Mouse (Mus musculus): ENCODE measurements around the gene Fam227a. TPM values are rescaled to one million over a fixed set of nuclear protein-coding genes. Genes with fewer than 3 reads are reported as not detected.
A peak's percentile ranks its signal among the peaks of the same experiment; 100 is the strongest.

Fam227a gene
- polyA plus RNA-seq (2015; fragmentation: Nextera tagmentation; extraction: Ambion mirVana), result 3.0 and 3.5 TPM in 2 replicates

DNA sequence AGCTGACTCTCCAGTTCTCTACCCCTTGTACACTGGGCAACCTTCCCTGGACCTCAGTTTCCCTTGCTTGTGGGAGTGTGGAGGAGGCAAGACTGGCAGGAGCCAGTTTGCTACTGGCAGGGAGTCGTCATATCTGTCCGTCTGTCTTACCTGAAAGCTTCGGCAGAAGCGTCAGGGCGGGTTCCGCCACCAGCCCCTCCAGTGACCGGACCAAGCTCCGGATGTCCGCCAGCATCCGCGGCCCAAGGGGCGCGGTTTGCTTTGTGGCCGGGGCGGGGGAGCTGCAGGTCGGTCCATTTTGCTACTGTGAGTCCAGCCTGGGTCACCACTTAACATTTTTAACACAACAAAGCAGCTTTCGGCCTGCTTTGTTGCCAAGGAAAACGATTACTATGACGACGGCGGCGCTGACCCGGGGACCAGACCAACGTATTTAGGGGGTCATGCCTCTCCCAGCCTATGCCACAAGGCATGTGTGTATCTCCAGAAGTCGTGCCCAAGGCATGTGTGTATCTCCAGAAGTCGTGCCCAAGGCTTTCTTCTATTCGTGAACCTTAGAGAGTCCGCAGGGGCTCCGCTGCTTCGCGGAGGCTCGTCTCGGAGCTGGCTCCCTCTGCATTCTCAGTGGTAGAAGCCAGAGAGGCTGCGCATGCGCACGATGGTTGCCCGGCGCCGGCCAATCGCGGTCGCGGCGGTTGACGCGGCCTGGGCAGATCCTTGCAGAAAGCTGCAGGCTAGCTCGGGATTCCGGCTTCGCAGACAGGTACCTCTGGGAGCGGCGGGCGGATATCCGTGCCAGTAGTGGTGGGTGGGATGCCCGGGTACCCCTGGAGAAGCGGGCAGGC is at the start of gene Fam227a, which contains the start of gene Cby1:
Gene Fam227a, minus strand, starts transcription at position 426 of the 845 bp plus-strand sequence.
Gene Cby1, plus strand, starts transcription at position 669 of the 845 bp plus-strand sequence.
- WGBS, result under 1% methylated on average over 55 of the region's 55 CpGs
- Histone ChIP-seq H3K9ac (ENCODE audit: low read depth, low read length) (peak within 1 kb of the TSS; percentile 86), H3K4me3 (ENCODE audit: low read length) (peak within 1 kb of the TSS; percentile 92), H3K27ac (ENCODE audit: low read depth, low read length) (peak within 1 kb of the TSS; percentile 98), H3K4me2 (ENCODE audit: low read length) (peak within 1 kb of the TSS; percentile 94), H3K36me3 (ENCODE audit: control insufficient read depth, insufficient read depth, low read length) (peaks cover 5% of the 10 kb centered on the region), H3K27me3 (replicated peaks; ENCODE audit: control insufficient read depth, insufficient read depth, low read length) (no peaks in the 10 kb centered on the region), H3K4me1 (ENCODE audit: control insufficient read depth, insufficient read depth, low read depth, low read length) (peaks cover 5% of the 10 kb centered on the region), H3K9me3 (ENCODE audit: control insufficient read depth, low read length) (no peaks in the 10 kb centered on the region)
- ATAC-seq, result peak; percentile 92

DNA sequence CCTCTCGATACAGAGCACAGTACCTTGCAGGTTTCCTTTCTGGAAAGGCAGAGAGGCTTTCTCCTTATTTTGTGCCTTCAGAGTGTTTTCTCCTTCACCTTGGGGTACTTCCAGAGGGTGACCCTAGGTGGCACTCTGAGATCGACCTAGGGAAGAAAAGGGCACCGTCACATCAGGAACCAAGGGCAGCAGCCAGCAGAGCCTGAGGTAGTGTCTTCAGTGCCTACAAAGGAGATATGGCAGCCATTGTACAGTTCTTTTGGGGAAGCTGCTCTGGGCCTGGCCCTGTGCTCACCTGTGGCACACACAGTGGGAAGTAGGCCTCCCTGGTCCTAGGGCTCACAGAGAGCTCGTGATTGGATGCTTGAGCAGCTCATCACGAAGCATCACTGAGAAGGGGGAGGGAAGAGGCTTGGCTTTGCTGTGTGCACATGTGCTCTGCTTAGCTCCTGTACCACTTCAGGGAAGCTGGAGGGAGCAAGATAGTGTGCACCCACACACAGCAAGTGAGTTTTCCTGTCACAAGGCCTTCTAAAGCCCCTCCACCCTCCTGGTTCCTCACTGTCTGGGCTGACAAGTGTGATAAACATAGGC is 49.6 kb upstream of the Fam227a start:
- peaks cover 29% of the 10 kb centered on the region for H3K36me3 ChIP-seq (ENCODE audit: control insufficient read depth, insufficient read depth, low read length)
- no peak overlapping the region for H3K4me2 ChIP-seq (ENCODE audit: low read length)
- H3K9me3 ChIP-seq (ENCODE audit: control insufficient read depth, low read length), result no peaks in the 10 kb centered on the region
- no peaks in the 10 kb centered on the region for H3K27me3 ChIP-seq (replicated peaks; ENCODE audit: control insufficient read depth, insufficient read depth, low read length)
- no peak overlapping the region for H3K9ac ChIP-seq (ENCODE audit: low read depth, low read length)
- no peak for ATAC-seq
- H3K4me3 ChIP-seq (ENCODE audit: low read length), result no peak overlapping the region
- H3K4me1 ChIP-seq (ENCODE audit: control insufficient read depth, insufficient read depth, low read depth, low read length), result no peaks in the 10 kb centered on the region
- WGBS, result 94% methylated on average over 5 of the region's 5 CpGs
- no peak overlapping the region for H3K27ac ChIP-seq (ENCODE audit: low read depth, low read length)

DNA sequence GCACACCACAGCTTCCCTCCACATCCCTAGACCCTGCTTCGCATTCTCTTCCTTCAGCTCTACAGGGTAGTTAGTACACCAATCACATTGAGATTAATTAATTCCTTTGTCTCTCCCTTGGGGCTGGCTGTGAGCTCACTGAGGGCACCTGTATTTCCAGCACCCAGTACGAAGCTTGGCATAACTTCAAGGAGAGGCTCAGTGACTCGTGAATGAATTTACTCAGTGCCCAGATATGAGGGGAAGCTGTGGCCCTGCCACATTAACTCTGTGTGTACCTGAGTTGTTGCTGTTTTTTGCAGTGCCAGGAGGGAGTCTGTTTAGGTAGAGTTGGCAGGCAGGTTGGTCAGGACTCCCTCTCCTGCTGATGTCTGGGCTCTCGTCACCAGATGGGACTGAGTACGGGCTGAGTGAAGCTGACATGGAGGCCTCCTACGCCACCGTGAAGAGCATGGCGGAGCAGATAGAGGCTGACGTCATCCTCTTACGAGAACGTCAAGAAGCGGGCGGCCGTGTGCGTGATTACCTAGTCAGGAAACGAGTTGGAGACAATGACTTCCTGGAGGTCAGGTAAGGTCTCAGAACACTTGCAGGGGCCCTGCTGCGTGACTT is 48.0 kb upstream of the Fam227a start:
- H3K4me1 ChIP-seq (ENCODE audit: control insufficient read depth, insufficient read depth, low read depth, low read length), result no peaks in the 10 kb centered on the region
- ATAC-seq, result no peak
- 81% methylated on average over 17 of the region's 17 CpGs for WGBS
- H3K27me3 ChIP-seq (replicated peaks; ENCODE audit: control insufficient read depth, insufficient read depth, low read length), result no peaks in the 10 kb centered on the region
- no peaks in the 10 kb centered on the region for H3K9me3 ChIP-seq (ENCODE audit: control insufficient read depth, low read length)
- no peak overlapping the region for H3K4me3 ChIP-seq (ENCODE audit: low read length)
- no peak overlapping the region for H3K4me2 ChIP-seq (ENCODE audit: low read length)
- H3K27ac ChIP-seq (ENCODE audit: low read depth, low read length), result no peak overlapping the region
- no peak overlapping the region for H3K9ac ChIP-seq (ENCODE audit: low read depth, low read length)
- peaks cover 19% of the 10 kb centered on the region; the same call in 1 of the 2 replicates for H3K36me3 ChIP-seq (ENCODE audit: control insufficient read depth, insufficient read depth, low read length)

DNA sequence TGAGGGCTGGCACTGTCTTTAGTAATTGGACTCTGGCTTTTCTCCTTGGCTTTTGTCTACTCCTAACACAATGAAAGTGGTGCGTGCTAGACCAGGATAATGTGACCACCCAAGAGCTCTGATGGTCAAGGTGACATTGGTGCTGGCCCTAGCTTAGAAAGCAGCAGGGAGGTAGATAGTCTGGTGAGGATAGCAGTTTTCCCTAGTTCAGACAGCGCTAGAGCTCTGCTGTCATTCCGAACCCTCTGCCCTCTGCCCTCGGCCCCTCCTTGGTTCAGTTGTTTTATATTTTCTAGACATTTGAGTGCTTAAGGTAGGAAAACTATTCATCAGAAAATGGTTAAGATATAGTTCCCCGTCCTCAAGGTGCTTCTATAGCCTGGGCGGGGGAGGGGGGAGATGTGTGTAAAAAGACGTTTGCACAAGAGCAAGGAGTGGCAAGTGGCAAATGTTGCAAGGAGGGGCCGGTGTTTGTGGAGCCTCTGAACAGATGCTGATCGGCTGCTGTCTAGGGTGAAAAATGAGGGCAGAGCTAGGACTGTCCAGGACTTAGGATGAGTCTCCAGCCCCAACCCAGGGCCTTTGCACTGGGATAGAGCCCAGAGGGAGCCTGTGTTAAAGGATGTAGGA is 38.9 kb upstream of the Fam227a start:
- peak; percentile 20; the same call in 1 of the 2 replicates for ATAC-seq

DNA sequence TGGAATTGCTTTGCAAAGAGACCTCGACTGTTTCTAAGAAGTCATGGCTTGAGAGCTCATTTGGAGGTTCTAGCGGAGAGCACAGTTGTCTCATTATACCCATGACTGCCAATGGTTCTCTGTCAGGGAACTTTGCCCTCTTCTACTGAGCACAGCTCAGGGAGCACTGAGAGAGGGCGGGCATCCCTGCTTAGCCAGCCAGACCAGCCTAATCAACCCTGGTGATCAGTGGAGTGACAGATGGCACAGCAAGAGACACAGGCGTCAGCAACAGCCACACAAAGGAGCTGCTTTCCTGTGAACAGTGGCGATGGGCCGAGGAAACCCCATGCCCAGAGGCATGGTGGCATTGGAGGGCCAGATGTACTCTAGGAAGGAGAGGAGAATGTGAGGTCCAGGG is 38.3 kb upstream of the Fam227a start:
- H3K27ac ChIP-seq (ENCODE audit: low read depth, low read length), result peak overlapping the region; percentile 61
- no peak overlapping the region for H3K9ac ChIP-seq (ENCODE audit: low read depth, low read length)
- no peaks in the 10 kb centered on the region for H3K27me3 ChIP-seq (replicated peaks; ENCODE audit: control insufficient read depth, insufficient read depth, low read length)
- no peak overlapping the region for H3K4me3 ChIP-seq (ENCODE audit: low read length)
- H3K36me3 ChIP-seq (ENCODE audit: control insufficient read depth, insufficient read depth, low read length), result no peaks in the 10 kb centered on the region
- peaks cover 14% of the 10 kb centered on the region for H3K4me1 ChIP-seq (ENCODE audit: control insufficient read depth, insufficient read depth, low read depth, low read length)
- ATAC-seq, result peak; percentile 63
- no peak overlapping the region for H3K4me2 ChIP-seq (ENCODE audit: low read length)
- no peaks in the 10 kb centered on the region for H3K9me3 ChIP-seq (ENCODE audit: control insufficient read depth, low read length)
- WGBS, result 42% methylated on average over 6 of the region's 6 CpGs

More for the DNA sequence above, 38.9 kb upstream of the Fam227a start:
- Histone ChIP-seq H3K9me3 (ENCODE audit: control insufficient read depth, low read length) (no peaks in the 10 kb centered on the region), H3K4me3 (ENCODE audit: low read length) (no peak overlapping the region), H3K36me3 (ENCODE audit: control insufficient read depth, insufficient read depth, low read length) (no peaks in the 10 kb centered on the region), H3K9ac (ENCODE audit: low read depth, low read length) (no peak overlapping the region), H3K4me2 (ENCODE audit: low read length) (no peak overlapping the region), H3K27ac (ENCODE audit: low read depth, low read length) (peak overlapping the region; percentile 61; the same call in 1 of the 2 replicates), H3K4me1 (ENCODE audit: control insufficient read depth, insufficient read depth, low read depth, low read length) (peaks cover 7% of the 10 kb centered on the region), H3K27me3 (replicated peaks; ENCODE audit: control insufficient read depth, insufficient read depth, low read length) (no peaks in the 10 kb centered on the region)
- WGBS, result 76% methylated on average over 9 of the region's 9 CpGs

DNA sequence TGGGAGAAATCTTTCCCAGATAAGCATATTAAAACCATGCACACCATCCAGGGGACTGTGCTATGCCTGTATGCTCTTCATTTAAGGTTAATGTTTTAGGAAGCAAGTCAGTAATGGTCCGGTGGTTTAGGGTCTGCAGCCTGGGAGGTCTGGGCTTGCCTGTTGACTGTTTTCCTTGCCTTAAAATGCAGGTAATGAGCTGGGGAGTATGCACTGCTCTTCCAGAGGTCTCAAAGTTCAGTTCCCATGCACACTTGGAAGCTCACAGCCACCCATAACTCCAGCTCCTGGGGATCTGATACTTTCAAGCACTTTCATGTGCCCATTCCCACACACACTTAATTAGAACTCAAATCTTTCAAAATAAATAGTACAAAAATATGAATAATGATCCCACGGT is 37.8 kb upstream of the Fam227a start:
- H3K27ac ChIP-seq (ENCODE audit: low read depth, low read length), result no peak overlapping the region
- no peak overlapping the region for H3K4me3 ChIP-seq (ENCODE audit: low read length)
- H3K36me3 ChIP-seq (ENCODE audit: control insufficient read depth, insufficient read depth, low read length), result no peaks in the 10 kb centered on the region
- H3K4me2 ChIP-seq (ENCODE audit: low read length), result no peak overlapping the region
- H3K9me3 ChIP-seq (ENCODE audit: control insufficient read depth, low read length), result no peaks in the 10 kb centered on the region
- H3K9ac ChIP-seq (ENCODE audit: low read depth, low read length), result no peak overlapping the region
- no peaks in the 10 kb centered on the region for H3K27me3 ChIP-seq (replicated peaks; ENCODE audit: control insufficient read depth, insufficient read depth, low read length)
- H3K4me1 ChIP-seq (ENCODE audit: control insufficient read depth, insufficient read depth, low read depth, low read length), result peaks cover 19% of the 10 kb centered on the region
- ATAC-seq, result no peak
- WGBS, result 89% methylated on average over 2 of the region's 2 CpGs

DNA sequence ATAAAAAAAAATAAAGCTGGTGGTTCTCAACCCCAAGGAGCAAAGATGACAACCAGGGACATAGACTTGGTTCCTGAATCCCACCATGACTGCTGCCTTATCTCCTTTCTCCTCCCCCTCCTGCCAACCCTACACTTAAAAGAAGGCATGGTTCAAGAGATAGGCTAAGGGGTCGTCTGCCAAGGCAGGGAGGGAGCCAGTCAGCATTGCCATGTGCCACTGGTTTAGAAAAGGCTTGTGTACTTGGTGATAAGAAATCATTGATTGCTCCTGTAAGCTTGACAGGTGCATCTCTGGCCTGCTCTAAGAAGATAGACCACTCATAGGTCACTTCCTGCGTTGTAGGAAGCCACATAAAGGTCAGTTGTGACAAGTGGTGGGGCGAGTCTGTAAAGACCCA is 36.8 kb upstream of the Fam227a start:
- no peak for ATAC-seq
- WGBS, result 69% methylated on average over 3 of the region's 3 CpGs

DNA sequence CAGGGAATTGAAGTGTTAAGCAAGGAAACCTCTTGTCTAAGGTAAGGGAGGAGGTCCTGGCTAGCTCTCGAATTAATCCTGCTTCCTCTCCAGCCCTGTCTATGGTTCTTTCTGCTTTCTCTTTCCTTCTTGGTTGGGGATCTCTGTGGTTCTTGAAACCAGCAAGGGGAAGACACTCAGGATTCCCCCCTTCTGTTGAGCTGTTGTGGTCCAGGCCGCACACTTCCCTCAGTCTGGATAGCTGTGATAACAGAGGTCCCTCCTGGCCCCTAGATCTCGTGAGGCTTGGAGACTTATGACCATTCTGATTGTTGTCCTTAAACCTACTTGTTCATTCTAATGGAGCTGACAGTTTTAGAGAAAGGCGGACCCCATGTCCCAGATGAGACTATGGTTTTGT is 35.8 kb upstream of the Fam227a start:
- Histone ChIP-seq H3K9ac (ENCODE audit: low read depth, low read length) (no peak overlapping the region), H3K27ac (ENCODE audit: low read depth, low read length) (no peak overlapping the region), H3K9me3 (ENCODE audit: control insufficient read depth, low read length) (no peaks in the 10 kb centered on the region), H3K27me3 (replicated peaks; ENCODE audit: control insufficient read depth, insufficient read depth, low read length) (no peaks in the 10 kb centered on the region), H3K4me3 (ENCODE audit: low read length) (no peak overlapping the region), H3K4me2 (ENCODE audit: low read length) (no peak overlapping the region), H3K36me3 (ENCODE audit: control insufficient read depth, insufficient read depth, low read length) (no peaks in the 10 kb centered on the region), H3K4me1 (ENCODE audit: control insufficient read depth, insufficient read depth, low read depth, low read length) (peaks cover 25% of the 10 kb centered on the region)
- 93% methylated on average over 4 of the region's 4 CpGs for WGBS
- ATAC-seq, result no peak

More for the DNA sequence above, 36.8 kb upstream of the Fam227a start:
- Histone ChIP-seq H3K36me3 (ENCODE audit: control insufficient read depth, insufficient read depth, low read length) (no peaks in the 10 kb centered on the region), H3K4me2 (ENCODE audit: low read length) (no peak overlapping the region), H3K4me1 (ENCODE audit: control insufficient read depth, insufficient read depth, low read depth, low read length) (peaks cover 19% of the 10 kb centered on the region), H3K27me3 (replicated peaks; ENCODE audit: control insufficient read depth, insufficient read depth, low read length) (no peaks in the 10 kb centered on the region), H3K9ac (ENCODE audit: low read depth, low read length) (no peak overlapping the region), H3K9me3 (ENCODE audit: control insufficient read depth, low read length) (no peaks in the 10 kb centered on the region), H3K4me3 (ENCODE audit: low read length) (no peak overlapping the region), H3K27ac (ENCODE audit: low read depth, low read length) (no peak overlapping the region)
